Mouse (Mus musculus) Muller cell, postnatal 12 days (primary cell): ENCODE measurements around the gene Gm16253.

Experiments used
- DNase-seq: peaks from one replicate; pipeline ENCODE4 v3.0.0-alpha.2; 2015; ENCODE audit errors: inconsistent ontology term

Gm16253 gene

DNA sequence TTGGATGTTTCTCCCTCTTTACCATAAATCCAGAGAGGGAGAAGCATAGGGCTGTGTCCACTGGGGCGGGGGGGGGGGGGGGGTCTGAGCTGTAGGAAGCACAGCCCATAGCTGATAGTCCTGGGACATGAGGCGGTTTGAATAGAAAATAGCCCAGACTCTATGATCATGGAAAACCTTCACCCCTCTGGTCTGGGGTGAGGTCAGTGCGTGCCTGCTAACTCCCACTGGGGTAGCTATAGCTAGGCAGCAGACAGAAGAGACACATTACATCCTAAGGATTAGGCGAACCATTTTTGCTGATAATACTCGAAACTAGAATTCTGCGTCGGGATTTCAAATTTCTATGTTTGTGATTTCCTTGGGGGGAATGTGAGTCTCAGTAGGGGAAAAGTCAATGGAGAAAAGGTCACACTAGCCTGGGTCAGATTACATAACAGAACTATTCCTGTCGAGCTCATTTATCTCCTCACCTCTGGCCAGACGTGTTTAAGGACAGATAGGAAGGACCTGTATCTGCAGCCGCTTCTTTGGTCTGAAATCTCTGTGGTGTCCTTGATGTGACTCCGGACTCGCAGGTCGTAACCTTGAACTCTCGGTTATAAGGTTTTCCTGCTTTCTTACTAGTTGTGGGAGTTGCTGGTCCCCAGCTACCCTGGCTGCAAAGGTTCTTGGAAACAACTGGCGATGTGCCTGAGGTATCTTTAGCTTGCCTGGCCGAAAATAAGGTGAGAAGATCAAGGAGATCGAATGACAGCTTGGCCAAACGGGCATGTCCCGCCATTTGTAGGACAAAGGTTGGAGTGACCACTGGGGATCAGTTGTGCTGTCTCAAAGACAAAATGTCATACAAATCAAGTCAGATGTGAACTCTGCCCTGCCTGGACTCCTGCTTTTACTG, 2.9 kb upstream of the Gm16253 start:
- DNase-seq = no peak

- DNase-seq = no peak
Observed at GRCm38 (mm10) chr3:96575272-96575984, 1.4 kb upstream of the Gm16253 start.

DNA sequence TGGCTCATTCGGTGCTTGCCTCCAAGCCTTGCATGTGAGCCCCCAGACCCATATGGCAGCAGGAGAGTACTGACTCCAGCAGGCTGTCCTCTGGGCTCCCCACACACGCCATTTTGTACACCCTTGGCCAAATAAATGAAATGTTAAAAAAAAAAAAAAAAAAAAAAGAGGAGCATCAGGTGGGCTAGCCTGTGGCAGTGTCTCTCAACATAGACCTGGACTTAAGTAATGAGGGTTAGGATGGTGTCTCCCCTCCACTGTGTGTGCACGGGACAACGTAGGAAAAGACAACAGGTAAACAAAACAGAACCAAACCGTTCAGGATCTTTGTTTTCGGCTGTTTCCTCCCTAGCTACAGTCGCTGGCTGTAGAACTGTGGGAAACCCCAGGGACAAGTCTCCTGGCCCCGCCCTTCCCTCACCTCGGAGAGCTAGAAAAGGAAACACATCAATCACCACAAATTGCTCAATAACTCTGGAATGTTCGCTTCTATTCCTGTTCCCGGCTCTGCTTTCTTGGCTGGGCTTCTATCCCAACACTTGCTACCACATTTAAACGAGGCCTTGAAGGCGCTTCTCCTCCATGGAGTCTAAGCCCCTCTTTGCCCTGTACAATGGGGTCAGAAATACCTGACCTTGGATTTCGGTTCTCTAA, 652 bp upstream of the Gm16253 start:
- DNase-seq = peak; percentile 75

GRCm38 (mm10) chr3:96577566-96577965, 782 bp downstream of the Gm16253 start:
- no peak for DNase-seq

GRCm38 (mm10) chr3:96578561-96579238, 1.9 kb downstream of the Gm16253 start:
- DNase-seq = no peak

- no peak for DNase-seq
Observed at GRCm38 (mm10) chr3:96579239-96579750, 2.5 kb downstream of the Gm16253 start.

DNA sequence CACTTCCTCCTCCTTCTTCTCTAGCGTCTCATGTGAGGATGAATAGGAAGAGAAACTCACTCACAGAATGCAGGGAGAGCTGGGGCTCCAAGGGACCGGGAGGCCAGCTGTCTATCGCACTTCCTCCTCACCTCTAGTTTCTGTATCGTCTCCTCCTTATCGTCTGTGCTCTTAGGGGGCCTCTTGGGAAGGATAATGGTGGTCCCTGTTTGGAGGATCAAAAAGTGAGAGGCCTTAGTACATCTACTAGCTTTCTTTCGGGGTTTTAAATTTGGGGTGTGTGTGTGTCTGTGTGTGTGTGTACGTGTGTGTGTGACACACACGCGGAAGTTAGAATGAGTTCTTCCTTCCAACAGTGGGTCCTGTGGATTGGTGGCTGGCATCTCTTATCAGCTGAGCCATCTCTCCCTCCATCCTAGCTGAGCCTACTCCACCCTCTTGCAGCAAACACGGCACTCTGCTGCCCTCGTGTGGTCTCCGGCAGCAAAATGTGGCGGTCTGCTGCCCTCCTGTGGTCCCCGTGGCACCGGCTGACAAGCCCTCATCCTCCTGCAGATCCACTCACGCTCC, 3.2 kb downstream of the Gm16253 start:
- DNase-seq = peak; percentile 81

DNA sequence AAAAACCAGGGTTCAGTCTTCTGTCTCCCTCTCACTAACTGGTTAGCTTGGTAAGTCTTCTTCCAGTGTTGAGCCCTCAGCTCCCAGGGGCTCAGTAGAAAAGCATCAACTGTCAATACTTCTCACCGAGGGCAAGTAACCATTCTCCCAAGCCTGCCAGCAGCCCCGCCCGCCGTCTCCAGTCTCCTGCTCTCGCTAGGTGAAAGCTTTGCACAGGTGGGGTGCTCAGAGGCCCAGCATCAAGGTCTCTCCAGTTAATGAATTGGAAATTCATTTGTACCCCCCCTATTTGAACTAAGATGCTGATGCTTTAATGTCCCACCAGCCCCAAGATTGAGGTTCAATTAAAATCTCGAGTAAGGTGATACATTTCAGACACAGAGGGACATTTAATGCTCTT, 4.4 kb downstream of the Gm16253 start:
- no peak for DNase-seq

DNA sequence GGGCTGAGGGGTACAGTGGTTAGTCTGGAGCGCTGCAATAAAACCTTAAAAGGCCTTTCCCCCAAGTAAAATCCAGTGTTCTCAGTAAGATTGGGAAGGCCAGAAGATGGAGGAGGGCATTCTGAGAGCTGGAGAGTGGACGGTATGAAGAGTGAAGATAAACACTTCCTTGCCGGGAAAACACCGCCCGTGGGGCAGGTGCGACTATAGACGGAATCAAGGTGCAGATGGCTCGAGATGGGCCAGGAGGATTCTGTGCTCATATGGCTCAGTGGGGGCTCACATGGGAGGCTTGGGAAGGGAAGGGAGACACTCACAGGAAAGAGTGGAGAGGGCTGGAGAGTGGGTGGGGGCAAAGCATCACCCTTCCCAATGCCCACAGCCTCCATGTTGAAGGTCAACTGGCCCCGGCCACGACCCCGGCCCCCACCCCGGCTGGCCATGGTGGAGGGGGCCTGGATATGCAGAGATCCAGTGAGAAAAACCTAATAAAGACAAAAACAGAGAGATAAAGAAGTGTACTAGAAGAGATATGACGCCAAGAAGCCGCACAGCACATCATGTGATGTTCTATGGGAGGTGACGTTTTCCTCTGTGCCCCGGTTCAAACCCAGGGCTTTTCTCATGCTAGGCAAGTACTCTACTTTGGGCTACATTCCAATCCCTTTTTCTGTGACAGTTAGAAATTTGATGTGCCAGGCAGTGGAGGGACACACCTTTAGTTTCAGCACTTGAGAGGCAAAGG, 5.2 kb downstream of the Gm16253 start:
- no peak for DNase-seq

- DNase-seq = no peak
Observed at GRCm38 (mm10) chr3:96583386-96583785, 6.6 kb downstream of the Gm16253 start.

DNA sequence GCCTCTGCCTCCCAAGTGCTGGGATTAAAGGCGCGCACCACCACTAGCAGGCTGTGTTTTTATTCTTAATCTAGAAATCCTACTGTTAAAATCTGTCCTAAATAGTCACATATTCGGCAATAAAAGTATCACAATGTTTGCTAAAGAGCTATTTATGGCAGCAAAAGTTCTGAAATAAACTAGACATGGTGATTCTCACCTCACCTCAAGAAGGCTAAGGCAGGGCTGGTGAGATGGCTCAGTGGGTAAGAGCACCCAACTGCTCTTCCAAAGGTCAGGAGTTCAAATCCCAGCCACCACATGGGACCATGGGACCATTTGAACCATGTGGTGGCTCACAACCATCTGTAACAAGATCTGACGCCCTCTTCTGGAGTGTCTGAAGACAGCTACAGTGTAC, 13.9 kb downstream of the Gm16253 start:
- DNase-seq = no peak

- DNase-seq = peak; percentile 34
Observed at GRCm38 (mm10) chr3:96593374-96593773, 16.6 kb downstream of the Gm16253 start.

GRCm38 (mm10) chr3:96593790-96594560, 17.2 kb downstream of the Gm16253 start, which contains the start of gene Polr3gl:
TSS of gene Polr3gl (minus strand) at chr3:96594181.
- peak; percentile 96 for DNase-seq

DNA sequence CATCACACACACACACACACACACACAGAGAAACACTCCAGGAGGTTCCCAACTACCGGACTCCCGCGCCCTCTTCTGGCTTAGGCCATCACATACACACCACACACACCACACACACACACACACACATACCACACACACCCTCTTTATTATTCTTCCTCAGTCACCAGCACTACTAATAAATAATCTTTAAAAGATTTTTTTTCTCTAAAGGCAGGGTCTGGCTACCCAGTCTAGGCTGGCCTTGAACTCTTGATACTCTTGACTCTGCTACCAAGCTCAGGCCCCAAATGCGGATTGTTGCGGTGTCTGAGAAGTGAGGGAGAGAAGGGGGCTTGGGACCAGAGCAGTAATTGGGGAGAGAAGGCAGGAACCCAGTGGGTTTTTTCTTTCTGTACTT, 18.1 kb downstream of the Gm16253 start:
- DNase-seq = no peak

DNA sequence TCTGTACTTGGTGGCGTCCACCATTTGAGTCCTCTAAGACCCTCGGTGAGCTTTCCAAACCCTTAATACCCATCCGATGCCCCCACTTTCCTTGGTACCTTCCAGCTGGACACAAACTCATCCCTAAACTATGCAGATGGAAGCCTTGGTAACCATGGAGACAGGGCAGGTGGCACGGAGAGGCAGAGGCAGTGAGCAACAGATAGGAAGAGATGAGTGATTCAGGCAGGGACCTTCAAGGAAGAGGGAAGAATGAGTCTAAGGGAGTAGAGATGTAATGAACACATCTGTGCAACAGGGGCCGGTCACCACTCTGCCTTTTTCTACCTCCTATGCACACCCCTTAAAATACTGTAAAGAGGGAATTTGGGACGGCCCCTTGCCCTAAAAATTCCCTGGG, 18.9 kb downstream of the Gm16253 start:
- peak; percentile 25 for DNase-seq

- DNase-seq = peak; percentile 55
Observed at GRCm38 (mm10) chr3:96596228-96596707, 19.5 kb downstream of the Gm16253 start, which contains the start of gene Ankrd34a. TSS of gene Ankrd34a (plus strand) at chr3:96596636.

- DNase-seq = peak; percentile 9
Observed at GRCm38 (mm10) chr3:96596855-96597254, 20.1 kb downstream of the Gm16253 start.

DNA sequence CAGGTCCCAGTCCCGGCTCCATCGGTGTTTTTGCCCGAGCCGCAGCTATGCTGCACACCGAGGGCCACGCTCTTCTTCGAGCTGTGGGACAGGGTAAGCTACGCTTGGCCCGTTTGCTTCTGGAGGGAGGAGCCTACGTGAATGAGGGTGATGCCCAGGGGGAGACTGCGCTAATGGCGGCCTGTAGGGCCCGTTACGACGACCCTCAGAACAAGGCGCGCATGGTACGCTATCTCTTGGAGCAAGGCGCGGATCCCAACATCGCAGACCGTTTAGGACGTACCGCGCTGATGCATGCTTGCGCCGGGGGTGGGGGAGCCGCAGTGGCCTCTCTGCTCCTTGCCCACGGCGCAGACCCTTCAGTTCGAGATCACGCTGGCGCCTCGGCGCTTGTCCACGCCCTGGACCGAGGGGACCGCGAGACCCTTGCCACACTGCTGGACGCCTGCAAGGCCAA, 20.7 kb downstream of the Gm16253 start:
- DNase-seq = peak; percentile 13
